Comparison of ENCODE assay signal across 20 mouse cellular contexts in the genomic region with DNA sequence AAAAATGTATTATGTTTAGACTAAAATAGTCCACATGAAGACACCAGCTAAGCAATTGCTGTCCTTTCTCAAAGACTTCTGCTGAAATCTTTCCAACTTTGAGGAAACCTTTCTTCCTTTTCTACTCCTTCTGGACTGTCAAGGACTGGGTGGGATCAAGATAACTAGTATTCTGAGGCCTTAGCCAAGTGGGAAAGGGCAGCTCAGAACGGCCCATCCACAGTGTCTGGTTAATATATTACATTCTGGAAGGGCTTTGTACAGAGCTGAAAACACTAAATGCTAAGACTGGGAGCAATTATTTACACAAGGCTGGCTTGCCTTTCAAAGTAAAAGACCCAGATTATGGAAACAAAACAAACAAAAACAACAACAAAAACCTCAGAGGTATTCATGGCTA. TPM values are rescaled to one million over a fixed set of nuclear protein-coding genes. Genes with fewer than 3 reads are reported as not detected.
A peak's percentile ranks its signal among the peaks of the same experiment; 100 is the strongest.
DNase-seq lines count a peak whose midpoint lies in the region; ATAC-seq and TF ChIP-seq lines count a peak whose summit lies in the region.
"Had no signal": no experiment of that assay in that cellular context is flagged by ENCODE, and none has a peak within 500 bp of the region (broad histone marks: within the 10 kb centered on the region; RNA-seq: fewer than 3 reads in every experiment).

No protein-coding gene starts in this region.

- H3K4me2 ChIP-seq in liver, postnatal 0 days (ENCODE audit: low read depth, low read length): no peak overlapping the region
- H3K4me2 ChIP-seq: embryonic facial prominence, embryonic 12.5 days; forebrain, embryonic 12.5 days; hindbrain, embryonic 13.5 days had no signal

- no peak overlapping the region for H3K9ac ChIP-seq in liver, postnatal 0 days (replicated peaks)
- H3K9ac ChIP-seq: embryonic facial prominence, embryonic 12.5 days; forebrain, embryonic 12.5 days; hindbrain, embryonic 13.5 days had no signal

- no peak for TF ChIP-seq CTCF in liver, postnatal 0 days (IDR thresholded peaks at IDR 0.05; ENCODE audit: low read depth)
- no peak for TF ChIP-seq CTCF in layer of hippocampus, adult 2 months (conservative IDR thresholded peaks at IDR 0.05)

- 45% methylated on average over 1 of the region's 1 CpGs for WGBS in liver, postnatal 0 days (ENCODE audit: insufficient replicate concordance)

- no peaks in the 10 kb centered on the region for H3K27me3 ChIP-seq in liver, postnatal 0 days (ENCODE audit: insufficient read depth, low read length)
- H3K27me3 ChIP-seq: CH12.LX; embryonic facial prominence, embryonic 12.5 days; forebrain, embryonic 12.5 days; hindbrain, embryonic 13.5 days had no signal

- H3K4me1 ChIP-seq in liver, postnatal 0 days (ENCODE audit: insufficient read depth): peaks cover 19% of the 10 kb centered on the region
- H3K4me1 ChIP-seq: embryonic facial prominence, embryonic 12.5 days had no signal

- no peaks in the 10 kb centered on the region for H3K9me3 ChIP-seq in liver, postnatal 0 days (ENCODE audit: low read length)
- H3K9me3 ChIP-seq: embryonic facial prominence, embryonic 12.5 days; forebrain, embryonic 12.5 days; hindbrain, embryonic 13.5 days had no signal

- TF ChIP-seq EP300 in liver, postnatal 0 days (IDR thresholded peaks at IDR 0.05; ENCODE audit: low read depth): no peak

- no peak overlapping the region for H3K4me3 ChIP-seq in liver, postnatal 0 days (ENCODE audit: low read depth, low read length)
- H3K4me3 ChIP-seq in layer of hippocampus, adult 2 months: no peak overlapping the region
- H3K4me3 ChIP-seq: embryonic facial prominence, embryonic 12.5 days; forebrain, embryonic 12.5 days; hindbrain, embryonic 13.5 days had no signal

- H3K36me3 ChIP-seq in liver, postnatal 0 days (replicated peaks; ENCODE audit: insufficient read depth, low read length): no peaks in the 10 kb centered on the region
- H3K36me3 ChIP-seq: embryonic facial prominence, embryonic 12.5 days; forebrain, embryonic 12.5 days; hindbrain, embryonic 13.5 days had no signal

- DNase-seq in liver, postnatal 0 days: no peak
- no peak for DNase-seq in liver
- peak; percentile 87 for DNase-seq in kidney, adult 9 months
- DNase-seq in kidney, postnatal 10 days: peak; percentile 21
- peak; percentile 51 for DNase-seq in yolk sac, embryonic 10.5 days (ENCODE audit: low spot score)
- DNase-seq in layer of hippocampus, adult 2 months (ENCODE audit: low spot score in 2 of 2): no peak
- no peak for DNase-seq in heart, adult 8-10 months (ENCODE audit: low spot score)
- no peak for DNase-seq in adrenal gland, postnatal 25 days
- DNase-seq: adrenal gland, adult 2 months; adrenal gland, postnatal 36 days; cerebellum, adult 2 months; cerebellum, postnatal 10 days; gastrocnemius, postnatal 14 days; heart, postnatal 14 days had no signal

- H3K27ac ChIP-seq in liver, postnatal 0 days (ENCODE audit: low read depth): peak overlapping the region; percentile 52; the same call in 1 of the 2 replicates
- H3K27ac ChIP-seq in layer of hippocampus, adult 2 months: no peak overlapping the region
- H3K27ac ChIP-seq: embryonic facial prominence, embryonic 12.5 days; forebrain, embryonic 12.5 days; hindbrain, embryonic 13.5 days; hindbrain, postnatal 0 days had no signal

- ATAC-seq in liver, postnatal 0 days: no peak
- ATAC-seq: forebrain, embryonic 16.5 days; hindbrain, postnatal 0 days had no signal

RNA-seq across cellular contexts. Expression of a gene that starts 30.6 kb away (rescaled TPM):
- 6.4 and 6.5 TPM in 2 replicates for polyA plus RNA-seq in liver, postnatal 0 days (2015; fragmentation: Nextera tagmentation; extraction: Ambion mirVana)
- total RNA-seq in layer of hippocampus, adult 2 months (2021): 1 to 10 TPM; 5.6 to 9.0 TPM
- 10 to 100 TPM in 2 of 4 experiments, 1 to 10 TPM in 2; 7.6 to 16.4 (median 11.3) TPM for total RNA-seq in heart, adult 8-10 months (2022)
- total RNA-seq in adrenal gland, postnatal 25 days (2021): 17.9 and 20.2 TPM in 2 replicates

Comparison
In these comparisons a context has a peak if more than half of its experiments do, and no peak if none do; other contexts are left out.
1. DNase-seq: peak in kidney, adult 9 months (single experiment), kidney, postnatal 10 days (single experiment) and yolk sac, embryonic 10.5 days (single experiment); none in liver, postnatal 0 days (single experiment), liver (single experiment), layer of hippocampus, adult 2 months (0 of 2), heart, adult 8-10 months (single experiment) and adrenal gland, postnatal 25 days (single experiment).